Mouse (Mus musculus) cortical plate, adult 2 months (tissue): ENCODE results near the gene Tesc.

ENCODE experiments used
- CTCF ChIP-seq: fragments of 200-500 bp; IDR thresholded peaks from 2 replicates; pipeline ENCODE4 v1.5.1; 2011; ENCODE audit warnings: mild to moderate bottlenecking, control low read depth, low read length; ENCODE audit not compliant: insufficient read depth; ENCODE audit errors: extremely low read depth
- POLR2A ChIP-seq: fragments of 200-500 bp; IDR thresholded peaks from 2 replicates; pipeline ENCODE4 v1.6.1; 2011; ENCODE audit warnings: mild to moderate bottlenecking, low read length, control low read depth; ENCODE audit not compliant: insufficient read depth; ENCODE audit errors: extremely low read depth

DNA sequence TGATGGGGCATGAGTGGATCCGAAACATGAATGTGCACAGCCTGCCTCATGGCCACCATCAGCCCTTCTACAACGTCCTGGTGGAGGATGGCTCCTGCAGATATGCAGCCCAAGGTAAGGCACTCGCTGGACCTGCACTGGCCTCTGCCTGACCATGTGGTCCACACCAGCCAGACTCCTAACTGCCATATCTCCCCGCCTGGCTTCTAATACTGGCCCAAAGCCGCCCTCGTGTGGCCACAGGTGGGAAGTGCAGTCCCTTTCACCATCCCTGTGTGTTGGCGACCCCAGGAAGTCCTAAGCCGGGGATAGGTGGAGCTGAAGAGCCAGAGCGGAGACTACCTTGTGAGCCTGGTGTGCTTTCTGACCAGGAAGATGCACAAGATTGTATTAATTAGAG is 25.5 kb upstream of the Tesc start:
- TF ChIP-seq CTCF = peak; percentile 75
- no peak for TF ChIP-seq POLR2A
